Mouse (Mus musculus): ENCODE data around the gene Gm9774. TPM values are rescaled to one million over a fixed set of nuclear protein-coding genes. Genes with fewer than 3 reads are reported as not detected.

Gene Gm9774
- total RNA-seq (2015; ENCODE audit: low replicate concordance), result 2.1 and 8.6 TPM in 2 replicates
- 2.3 and 3.0 TPM in 2 replicates for total RNA-seq (2017; ENCODE audit: low replicate concordance)

DNA sequence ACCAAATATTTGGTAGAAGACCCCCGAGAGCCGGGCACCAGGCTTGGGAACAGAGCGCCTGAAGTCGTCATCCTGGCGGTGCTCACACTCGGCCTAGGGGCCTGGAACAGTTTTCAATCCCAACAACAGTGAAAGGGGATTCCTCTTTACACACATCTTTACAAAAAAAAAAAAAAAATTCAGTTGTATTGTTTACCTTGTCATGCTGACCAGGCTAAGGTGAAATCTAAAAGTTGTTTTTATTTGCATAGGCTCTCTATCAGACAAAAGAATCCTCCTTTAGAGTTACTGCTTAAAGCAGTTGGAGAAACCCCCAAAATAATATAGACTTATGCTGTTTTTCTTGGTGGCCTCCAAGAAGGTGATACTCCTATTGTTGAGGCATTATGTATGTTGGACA, at the start of gene Gm9774:
TSS of gene Gm9774 (minus strand) at position 101 of the 400 bp plus-strand sequence.
- ATAC-seq (replicated peaks; ENCODE audit: low FRiP score, poor library complexity, severe bottlenecking), result no peak

DNA sequence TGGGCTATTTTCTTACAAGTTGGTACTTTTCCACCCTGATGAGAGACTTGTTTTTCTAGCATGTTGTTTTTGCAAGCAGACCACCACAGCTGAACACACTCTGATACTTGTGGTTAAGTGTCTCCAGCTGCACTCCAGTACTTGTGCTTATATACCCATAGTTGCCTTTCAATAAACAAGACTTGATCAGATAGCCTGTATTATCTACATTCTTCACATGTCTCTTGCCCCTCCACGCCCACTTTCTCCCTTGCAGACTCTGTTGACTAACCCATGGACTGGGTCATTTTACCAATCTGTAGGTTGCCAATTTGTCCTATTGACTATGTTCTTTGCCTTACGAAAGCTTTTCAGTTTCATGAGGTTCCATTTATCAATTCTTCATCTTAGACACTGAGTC, 40.9 kb upstream of the Gm9774 start:
- no peak for ATAC-seq (replicated peaks; ENCODE audit: low FRiP score, poor library complexity, severe bottlenecking)

DNA sequence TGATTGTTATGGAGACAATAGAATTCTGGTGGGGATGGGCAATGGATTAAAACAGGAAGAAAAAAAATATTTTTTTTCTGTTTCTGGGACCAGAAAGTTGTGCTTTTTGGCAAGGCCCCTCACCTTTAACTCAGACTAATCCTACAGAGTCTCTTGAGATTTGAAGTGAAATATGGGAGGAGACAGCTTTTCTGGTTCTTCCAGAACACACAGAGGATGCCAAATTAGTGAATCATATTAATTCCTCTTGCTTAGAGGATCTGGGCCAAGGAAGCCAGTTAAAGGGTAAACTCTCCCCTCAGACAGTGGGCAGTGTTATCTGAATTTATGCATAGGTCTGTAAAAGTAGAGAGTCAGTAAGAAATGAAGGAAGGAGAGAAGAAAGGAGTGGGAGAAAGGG, 38.2 kb upstream of the Gm9774 start:
- ATAC-seq (replicated peaks; ENCODE audit: low FRiP score, poor library complexity, severe bottlenecking), result no peak

DNA sequence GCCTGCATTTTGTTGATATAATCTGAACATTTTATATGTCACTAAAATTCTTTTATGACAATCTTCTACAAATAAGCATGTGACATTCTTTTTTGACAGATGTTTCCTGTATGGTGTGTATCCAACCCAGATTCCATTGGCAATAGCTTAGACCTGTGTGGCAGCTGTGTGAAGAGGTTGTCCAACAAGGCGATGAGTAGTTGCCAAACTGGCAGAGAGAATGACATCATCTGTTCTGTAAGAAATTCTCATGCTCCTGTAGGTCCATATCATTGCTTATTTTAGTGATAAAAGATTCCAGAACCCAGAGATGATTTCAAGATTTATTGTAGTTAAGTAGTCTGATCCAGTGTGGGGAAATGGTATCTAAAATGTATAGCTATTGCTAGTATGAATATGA, 37.4 kb upstream of the Gm9774 start:
- ATAC-seq (replicated peaks; ENCODE audit: low FRiP score, poor library complexity, severe bottlenecking), result no peak

DNA sequence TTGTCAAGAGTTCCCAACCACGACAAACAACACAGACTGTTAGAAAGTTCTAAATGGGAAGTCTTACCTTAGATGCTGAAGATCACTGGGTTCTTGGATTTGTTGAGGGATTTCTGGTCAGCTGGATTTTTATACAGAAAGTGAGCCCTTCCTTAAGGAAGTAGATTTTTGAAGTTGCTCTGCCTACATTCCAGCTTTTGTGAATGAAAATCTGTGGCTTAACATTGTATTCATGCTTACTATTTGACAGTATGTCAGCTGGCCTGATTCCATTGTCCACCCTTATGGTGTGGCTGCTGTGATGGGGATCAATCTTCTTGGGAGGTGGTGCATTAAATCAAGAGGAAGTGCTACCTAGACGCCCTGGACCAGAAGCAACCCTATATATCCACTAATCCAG, 29.4 kb upstream of the Gm9774 start, which contains the start of gene Sprr3:
TSS of gene Sprr3 (minus strand) at position 101 of the 400 bp plus-strand sequence.
- no peak for ATAC-seq (replicated peaks; ENCODE audit: low FRiP score, poor library complexity, severe bottlenecking)

DNA sequence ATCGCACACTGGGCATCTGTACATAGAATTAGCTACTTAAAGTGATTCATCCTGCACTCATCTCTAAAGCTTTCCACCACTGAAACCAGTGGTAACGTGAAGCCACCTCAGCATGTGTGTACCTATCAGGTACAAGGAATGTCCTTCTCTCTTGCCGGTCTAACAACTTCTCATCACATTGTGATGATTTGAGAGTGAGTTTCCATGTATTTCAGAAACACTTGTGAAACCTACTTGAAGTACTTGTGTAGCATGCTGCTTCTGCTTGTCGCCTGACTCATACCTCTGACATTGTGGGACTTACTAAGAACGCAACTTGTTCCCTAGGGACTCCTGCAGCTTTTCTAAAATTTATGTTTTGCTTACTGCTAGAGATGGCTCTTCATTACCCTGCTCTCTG, 25.9 kb upstream of the Gm9774 start:
- ATAC-seq (replicated peaks; ENCODE audit: low FRiP score, poor library complexity, severe bottlenecking), result no peak

DNA sequence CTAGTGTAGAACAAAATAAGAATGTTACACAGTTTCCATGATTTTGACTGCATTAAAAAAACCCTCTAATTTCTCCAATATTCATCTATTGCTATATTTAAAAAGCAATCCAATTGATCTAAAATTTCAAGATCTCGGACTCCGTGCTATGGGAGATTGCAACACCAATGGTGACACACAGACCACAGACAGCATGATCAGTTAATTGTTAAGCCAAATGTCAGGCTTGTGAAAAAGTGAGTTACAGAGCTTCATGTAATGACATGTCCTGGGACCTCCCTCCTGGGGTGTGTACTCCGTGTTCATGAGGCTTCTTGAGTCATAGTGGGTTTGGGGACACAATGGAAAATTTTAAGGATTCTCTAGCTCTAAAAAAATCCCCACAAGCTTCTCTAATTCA, 11.0 kb upstream of the Gm9774 start:
- ATAC-seq (replicated peaks; ENCODE audit: low FRiP score, poor library complexity, severe bottlenecking), result no peak

DNA sequence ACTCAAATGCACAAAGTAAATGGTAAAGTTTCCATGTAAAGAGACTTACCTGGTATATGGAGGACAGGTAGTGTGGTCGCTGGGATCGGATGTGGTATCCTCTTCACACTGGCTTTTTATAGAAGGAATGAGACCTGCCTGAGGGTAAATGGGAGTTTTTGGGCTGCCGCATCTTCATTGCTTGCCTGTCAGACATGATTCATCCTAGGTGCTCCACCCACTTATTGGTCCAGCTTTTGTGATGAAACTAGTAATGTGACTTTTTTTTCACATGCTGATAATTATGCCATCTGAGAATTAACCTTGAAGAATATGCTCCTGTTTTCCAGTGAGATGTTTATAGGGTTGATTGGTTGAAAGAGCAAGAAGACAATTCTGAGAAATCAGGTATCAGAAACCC, 9.5 kb upstream of the Gm9774 start, which contains the start of gene Sprr1b:
TSS of gene Sprr1b (minus strand) at position 101 of the 400 bp plus-strand sequence.
- ATAC-seq (replicated peaks; ENCODE audit: low FRiP score, poor library complexity, severe bottlenecking), result no peak

DNA sequence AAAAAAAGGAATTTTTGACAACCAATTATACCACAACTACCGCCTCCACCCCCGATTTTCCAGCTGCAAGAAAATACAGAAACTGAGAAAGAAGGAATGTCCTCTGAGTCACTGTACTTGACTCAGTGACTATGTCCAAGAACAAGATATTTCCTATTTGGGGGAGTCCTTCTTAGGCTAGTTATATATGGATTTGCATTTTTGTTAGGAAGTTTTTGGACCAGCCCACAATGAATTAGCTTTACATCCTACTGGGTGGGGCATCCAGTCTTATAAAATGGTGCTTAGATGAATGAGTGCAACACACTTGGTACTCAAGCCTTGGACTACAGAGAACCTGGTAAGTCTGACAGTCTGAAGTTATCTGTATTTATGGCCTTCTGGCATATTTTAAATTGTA, 3.1 kb upstream of the Gm9774 start, which contains the start of gene Sprr2k:
TSS of gene Sprr2k (plus strand) at position 301 of the 400 bp plus-strand sequence.
- no peak for ATAC-seq (replicated peaks; ENCODE audit: low FRiP score, poor library complexity, severe bottlenecking)

DNA sequence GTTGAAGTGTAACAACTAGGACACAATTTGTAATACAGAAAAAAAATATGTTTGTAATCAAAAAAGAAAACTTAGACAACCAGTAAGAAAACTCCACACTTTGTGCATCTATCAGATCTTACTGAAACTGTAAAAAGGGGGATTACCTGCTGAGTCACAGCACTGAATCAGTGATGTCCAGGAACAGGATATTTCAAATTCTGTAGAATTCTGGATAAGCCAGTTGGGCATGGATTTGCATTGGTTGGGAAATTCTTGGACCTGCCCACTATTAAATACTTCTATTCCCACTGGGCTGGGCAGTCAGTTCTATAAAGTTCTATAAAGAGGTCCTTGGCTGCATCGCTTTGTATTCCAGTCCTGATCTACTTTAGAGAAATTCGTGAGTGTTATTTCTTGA, 11.4 kb downstream of the Gm9774 start, which contains the start of gene Sprr2j-ps:
TSS of gene Sprr2j-ps (plus strand) at position 301 of the 400 bp plus-strand sequence.
- ATAC-seq (replicated peaks; ENCODE audit: low FRiP score, poor library complexity, severe bottlenecking), result no peak

DNA sequence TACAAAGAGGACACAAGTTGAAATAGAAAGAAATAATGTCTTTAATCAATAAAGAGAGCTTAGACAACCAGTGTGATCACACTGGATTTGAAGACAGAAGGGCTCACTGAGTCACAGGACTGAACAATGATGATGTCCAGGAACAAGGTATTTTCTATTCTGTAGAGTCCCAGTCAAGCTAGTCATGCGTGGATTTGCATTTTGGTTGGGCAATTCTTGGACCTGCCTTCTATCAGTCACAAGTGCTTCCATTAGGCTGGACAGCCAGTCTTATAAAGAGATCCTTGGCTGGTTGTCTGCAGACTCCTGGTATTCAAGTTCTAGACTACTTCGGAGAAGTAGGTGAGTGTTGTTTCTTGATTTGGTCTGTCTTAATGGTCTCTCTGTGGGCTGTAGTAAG, 21.5 kb downstream of the Gm9774 start, which contains the start of gene Sprr2i:
TSS of gene Sprr2i (plus strand) at position 301 of the 400 bp plus-strand sequence.
- ATAC-seq (replicated peaks; ENCODE audit: low FRiP score, poor library complexity, severe bottlenecking), result no peak

DNA sequence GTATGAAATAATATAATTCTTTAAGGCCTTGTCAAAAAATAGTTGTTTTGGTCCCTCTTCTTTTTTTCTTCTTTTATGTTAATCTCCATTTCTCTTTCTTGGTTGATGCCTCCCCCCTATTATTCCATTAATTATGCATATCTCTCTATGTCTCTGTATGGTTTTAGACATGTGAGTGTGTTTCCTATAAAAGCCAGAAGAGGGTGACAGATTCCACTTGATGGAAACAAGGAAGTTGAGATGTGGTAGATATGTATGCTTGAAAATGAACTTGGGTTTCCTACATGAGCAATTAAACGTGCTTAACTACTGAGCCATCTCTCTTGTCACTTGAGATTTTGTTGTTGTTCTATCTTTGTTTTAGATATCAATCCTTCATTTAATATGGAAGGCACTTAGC, 34.9 kb downstream of the Gm9774 start:
- ATAC-seq (replicated peaks; ENCODE audit: low FRiP score, poor library complexity, severe bottlenecking), result no peak

DNA sequence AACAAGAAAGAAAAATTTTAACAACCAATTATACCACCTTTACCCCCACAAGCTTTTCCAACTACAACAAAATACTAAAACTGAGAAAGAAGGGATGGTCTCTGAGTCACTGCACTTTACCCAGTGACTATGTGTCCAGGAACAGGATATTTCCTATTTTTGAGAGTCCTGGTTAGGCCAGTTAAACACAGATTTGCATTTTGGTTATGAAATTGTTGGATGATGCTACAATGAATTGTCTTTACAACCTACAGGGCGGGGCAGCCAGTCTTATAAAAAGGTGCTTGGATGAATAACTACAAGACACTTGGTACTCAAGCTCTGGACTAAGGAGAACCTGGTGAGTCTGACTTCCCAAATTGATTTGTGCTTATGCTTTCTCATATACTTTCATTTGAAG, 43.8 kb downstream of the Gm9774 start, which contains the start of gene Sprr2h:
TSS of gene Sprr2h (plus strand) at position 301 of the 400 bp plus-strand sequence.
- ATAC-seq (replicated peaks; ENCODE audit: low FRiP score, poor library complexity, severe bottlenecking), result no peak

Other genes with a start within 250 kb of the Gm9774 start
- not detected in 2 replicates for gene Sprr2a1, start 213.6 kb downstream of the Gm9774 start, total RNA-seq (2015; ENCODE audit: low replicate concordance)
- not detected in 2 replicates for gene Sprr2a1, start 213.6 kb downstream of the Gm9774 start, total RNA-seq (2017; ENCODE audit: low replicate concordance)
- not detected in 2 replicates for gene Sprr2a2, start 213.5 kb downstream of the Gm9774 start, total RNA-seq (2015; ENCODE audit: low replicate concordance)
- gene Sprr2a2, start 213.5 kb downstream of the Gm9774 start, total RNA-seq (2017; ENCODE audit: low replicate concordance), result 0.77 TPM in 1 of 2 replicates, not detected in the other
- not detected in 2 replicates for gene Sprr2a3, start 144.0 kb downstream of the Gm9774 start, total RNA-seq (2015; ENCODE audit: low replicate concordance)
- gene Sprr2a3, start 144.0 kb downstream of the Gm9774 start, total RNA-seq (2017; ENCODE audit: low replicate concordance), result not detected in 2 replicates
- gene Sprr2b, start 112.8 kb downstream of the Gm9774 start, total RNA-seq (2015; ENCODE audit: low replicate concordance), result not detected in 2 replicates
- gene Sprr2b, start 112.8 kb downstream of the Gm9774 start, total RNA-seq (2017; ENCODE audit: low replicate concordance), result not detected in 2 replicates
- gene Sprr2d, start 90.3 kb downstream of the Gm9774 start, total RNA-seq (2015; ENCODE audit: low replicate concordance), result not detected in 2 replicates
- gene Sprr2d, start 90.3 kb downstream of the Gm9774 start, total RNA-seq (2017; ENCODE audit: low replicate concordance), result not detected in 2 replicates
- gene Sprr2e, start 77.3 kb downstream of the Gm9774 start, total RNA-seq (2015; ENCODE audit: low replicate concordance), result not detected in 2 replicates
- not detected in 2 replicates for gene Sprr2e, start 77.3 kb downstream of the Gm9774 start, total RNA-seq (2017; ENCODE audit: low replicate concordance)
- gene Sprr2f, start 64.2 kb downstream of the Gm9774 start, total RNA-seq (2015; ENCODE audit: low replicate concordance), result not detected in 2 replicates
- gene Sprr2f, start 64.2 kb downstream of the Gm9774 start, total RNA-seq (2017; ENCODE audit: low replicate concordance), result not detected in 2 replicates
- gene Sprr2h, start 43.7 kb downstream of the Gm9774 start, total RNA-seq (2015; ENCODE audit: low replicate concordance), result not detected in 2 replicates
- gene Sprr2h, start 43.7 kb downstream of the Gm9774 start, total RNA-seq (2017; ENCODE audit: low replicate concordance), result not detected in 2 replicates
- gene Sprr2i, start 21.4 kb downstream of the Gm9774 start, total RNA-seq (2015; ENCODE audit: low replicate concordance), result not detected in 2 replicates
- gene Sprr2i, start 21.4 kb downstream of the Gm9774 start, total RNA-seq (2017; ENCODE audit: low replicate concordance), result not detected in 2 replicates
- not detected in 2 replicates for gene Sprr2j-ps, start 11.3 kb downstream of the Gm9774 start, total RNA-seq (2015; ENCODE audit: low replicate concordance)
- not detected in 2 replicates for gene Sprr2j-ps, start 11.3 kb downstream of the Gm9774 start, total RNA-seq (2017; ENCODE audit: low replicate concordance)
- gene Sprr2k, start 3.2 kb upstream of the Gm9774 start, total RNA-seq (2015; ENCODE audit: low replicate concordance), result not detected in 2 replicates
- gene Sprr2k, start 3.2 kb upstream of the Gm9774 start, total RNA-seq (2017; ENCODE audit: low replicate concordance), result not detected in 2 replicates
- gene Sprr1b, start 9.4 kb upstream of the Gm9774 start, total RNA-seq (2015; ENCODE audit: low replicate concordance), result not detected in 2 replicates
- not detected in 2 replicates for gene Sprr1b, start 9.4 kb upstream of the Gm9774 start, total RNA-seq (2017; ENCODE audit: low replicate concordance)
- not detected in 2 replicates for gene Sprr3, start 29.3 kb upstream of the Gm9774 start, total RNA-seq (2015; ENCODE audit: low replicate concordance)
- not detected in 2 replicates for gene Sprr3, start 29.3 kb upstream of the Gm9774 start, total RNA-seq (2017; ENCODE audit: low replicate concordance)
- not detected in 2 replicates for gene Sprr1a, start 56.5 kb upstream of the Gm9774 start, total RNA-seq (2015; ENCODE audit: low replicate concordance)
- not detected in 2 replicates for gene Sprr1a, start 56.5 kb upstream of the Gm9774 start, total RNA-seq (2017; ENCODE audit: low replicate concordance)
- not detected in 2 replicates for gene Sprr4, start 71.1 kb upstream of the Gm9774 start, total RNA-seq (2015; ENCODE audit: low replicate concordance)
- not detected in 2 replicates for gene Sprr4, start 71.1 kb upstream of the Gm9774 start, total RNA-seq (2017; ENCODE audit: low replicate concordance)
- not detected in 2 replicates for gene 2310046K23Rik, start 105.1 kb upstream of the Gm9774 start, total RNA-seq (2015; ENCODE audit: low replicate concordance)
- gene 2310046K23Rik, start 105.1 kb upstream of the Gm9774 start, total RNA-seq (2017; ENCODE audit: low replicate concordance), result not detected in 2 replicates
- gene Ivl, start 144.3 kb upstream of the Gm9774 start, total RNA-seq (2015; ENCODE audit: low replicate concordance), result not detected in 2 replicates
- gene Ivl, start 144.3 kb upstream of the Gm9774 start, total RNA-seq (2017; ENCODE audit: low replicate concordance), result 0.39 TPM in 1 of 2 replicates, not detected in the other
- gene Smcp, start 159.6 kb upstream of the Gm9774 start, total RNA-seq (2015; ENCODE audit: low replicate concordance), result not detected in 2 replicates
- gene Smcp, start 159.6 kb upstream of the Gm9774 start, total RNA-seq (2017; ENCODE audit: low replicate concordance), result not detected in 2 replicates
- not detected in 2 replicates for gene 2210017I01Rik, start 178.1 kb upstream of the Gm9774 start, total RNA-seq (2015; ENCODE audit: low replicate concordance)
- gene 2210017I01Rik, start 178.1 kb upstream of the Gm9774 start, total RNA-seq (2017; ENCODE audit: low replicate concordance), result not detected in 2 replicates
- gene Lce6a, start 192.2 kb upstream of the Gm9774 start, total RNA-seq (2015; ENCODE audit: low replicate concordance), result not detected in 2 replicates
- gene Lce6a, start 192.2 kb upstream of the Gm9774 start, total RNA-seq (2017; ENCODE audit: low replicate concordance), result not detected in 2 replicates
- not detected in 2 replicates for gene Lce1a1, start 218.9 kb upstream of the Gm9774 start, total RNA-seq (2015; ENCODE audit: low replicate concordance)
- gene Lce1a1, start 218.9 kb upstream of the Gm9774 start, total RNA-seq (2017; ENCODE audit: low replicate concordance), result not detected in 2 replicates
- gene Lce1b, start 227.5 kb upstream of the Gm9774 start, total RNA-seq (2015; ENCODE audit: low replicate concordance), result not detected in 2 replicates
- not detected in 2 replicates for gene Lce1b, start 227.5 kb upstream of the Gm9774 start, total RNA-seq (2017; ENCODE audit: low replicate concordance)
- not detected in 2 replicates for gene Lce1a2, start 240.9 kb upstream of the Gm9774 start, total RNA-seq (2015; ENCODE audit: low replicate concordance)
- not detected in 2 replicates for gene Lce1a2, start 240.9 kb upstream of the Gm9774 start, total RNA-seq (2017; ENCODE audit: low replicate concordance)
- gene Lce1c, start 249.8 kb upstream of the Gm9774 start, total RNA-seq (2015; ENCODE audit: low replicate concordance), result not detected in 2 replicates
- not detected in 2 replicates for gene Lce1c, start 249.8 kb upstream of the Gm9774 start, total RNA-seq (2017; ENCODE audit: low replicate concordance)